Mouse (Mus musculus): ENCODE data around the gene Maml1. TPM values are rescaled to one million over a fixed set of nuclear protein-coding genes. Genes with fewer than 3 reads are reported as not detected.

Gene Maml1
- polyA plus RNA-seq, 1 experiment from 2014 or later: 3.0 TPM

- peaks cover 27% of the 10 kb centered on the region for H3K4me1 ChIP-seq (ENCODE audit: control insufficient read depth, insufficient read depth, low read length)
- H3K27me3 ChIP-seq (replicated peaks; ENCODE audit: control insufficient read depth, insufficient read depth, low read length): no peaks in the 10 kb centered on the region
- peak; percentile 91 for ATAC-seq
- H3K9ac ChIP-seq (ENCODE audit: low read depth, low read length): peak overlapping the region; percentile 98
- no peaks in the 10 kb centered on the region for H3K9me3 ChIP-seq (ENCODE audit: control insufficient read depth, low read length)
- peak overlapping the region; percentile 59 for H3K4me2 ChIP-seq (ENCODE audit: low read depth, low read length)
- peaks cover 21% of the 10 kb centered on the region for H3K36me3 ChIP-seq (ENCODE audit: control insufficient read depth, insufficient read depth, low read length)
- H3K4me3 ChIP-seq (ENCODE audit: low read length): peak overlapping the region; percentile 99
- under 1% methylated on average over 24 of the region's 24 CpGs for WGBS
- H3K27ac ChIP-seq (ENCODE audit: low read length): peak overlapping the region; percentile 99
Measured at GRCm38 (mm10) chr11:50210101-50210504, 82.0 kb downstream of the Maml1 start.

GRCm38 (mm10) chr11:50208039-50208438 is 84.1 kb downstream of the Maml1 start:
- Histone ChIP-seq H3K4me1 (ENCODE audit: control insufficient read depth, insufficient read depth, low read length) (peaks cover 21% of the 10 kb centered on the region), H3K27me3 (replicated peaks; ENCODE audit: control insufficient read depth, insufficient read depth, low read length) (no peaks in the 10 kb centered on the region), H3K36me3 (ENCODE audit: control insufficient read depth, insufficient read depth, low read length) (peaks cover 29% of the 10 kb centered on the region), H3K9me3 (ENCODE audit: control insufficient read depth, low read length) (no peaks in the 10 kb centered on the region), H3K4me3 (ENCODE audit: low read length) (no peak overlapping the region), H3K27ac (ENCODE audit: low read length) (no peak overlapping the region), H3K4me2 (ENCODE audit: low read depth, low read length) (no peak overlapping the region), H3K9ac (ENCODE audit: low read depth, low read length) (no peak overlapping the region)
- 94% methylated on average over 5 of the region's 5 CpGs for WGBS
- no peak for ATAC-seq

- Histone ChIP-seq H3K27ac (ENCODE audit: low read length) (no peak overlapping the region), H3K27me3 (replicated peaks; ENCODE audit: control insufficient read depth, insufficient read depth, low read length) (no peaks in the 10 kb centered on the region), H3K4me3 (ENCODE audit: low read length) (no peak overlapping the region), H3K4me2 (ENCODE audit: low read depth, low read length) (no peak overlapping the region), H3K9me3 (ENCODE audit: control insufficient read depth, low read length) (no peaks in the 10 kb centered on the region), H3K9ac (ENCODE audit: low read depth, low read length) (no peak overlapping the region), H3K4me1 (ENCODE audit: control insufficient read depth, insufficient read depth, low read length) (peaks cover 15% of the 10 kb centered on the region; the same call in 1 of the 2 replicates), H3K36me3 (ENCODE audit: control insufficient read depth, insufficient read depth, low read length) (peaks cover 33% of the 10 kb centered on the region)
- 96% methylated on average over 14 of the region's 14 CpGs for WGBS
- no peak for ATAC-seq
Measured at GRCm38 (mm10) chr11:50207344-50207743, 84.8 kb downstream of the Maml1 start.

- 77% methylated on average over 2 of the region's 2 CpGs for WGBS
Measured at GRCm38 (mm10) chr11:50206037-50206436, 86.1 kb downstream of the Maml1 start.

More at GRCm38 (mm10) chr11:50206037-50206436, 86.1 kb downstream of the Maml1 start:
- no peak overlapping the region for H3K27ac ChIP-seq (ENCODE audit: low read length)
- peaks cover 10% of the 10 kb centered on the region; the same call in 1 of the 2 replicates for H3K4me1 ChIP-seq (ENCODE audit: control insufficient read depth, insufficient read depth, low read length)
- H3K4me3 ChIP-seq (ENCODE audit: low read length): no peak overlapping the region
- H3K9me3 ChIP-seq (ENCODE audit: control insufficient read depth, low read length): no peaks in the 10 kb centered on the region
- no peak overlapping the region for H3K9ac ChIP-seq (ENCODE audit: low read depth, low read length)
- peaks cover 45% of the 10 kb centered on the region for H3K36me3 ChIP-seq (ENCODE audit: control insufficient read depth, insufficient read depth, low read length)
- no peaks in the 10 kb centered on the region for H3K27me3 ChIP-seq (replicated peaks; ENCODE audit: control insufficient read depth, insufficient read depth, low read length)
- H3K4me2 ChIP-seq (ENCODE audit: low read depth, low read length): no peak overlapping the region
- ATAC-seq: no peak

Small RNA genes lying within 50 kb of the gene (microRNA-seq; reads per million reads assigned to microRNA genes)
- gene Mir6919: not detected

Other genes with a start within 250 kb of the Maml1 start
- gene Tbc1d9b, start 160.9 kb downstream of the Maml1 start, polyA plus RNA-seq (2015; fragmentation: Nextera tagmentation; extraction: Ambion mirVana): 29.9 and 32.5 TPM in 2 replicates
- gene Mrnip, start 117.9 kb downstream of the Maml1 start, polyA plus RNA-seq (2015; fragmentation: Nextera tagmentation; extraction: Ambion mirVana): 10.3 and 12.4 TPM in 2 replicates
- gene Sqstm1, start 81.5 kb downstream of the Maml1 start, polyA plus RNA-seq (2015; fragmentation: Nextera tagmentation; extraction: Ambion mirVana): 193 and 196 TPM in 2 replicates
- 7.6 and 8.2 TPM in 2 replicates for gene Mgat4b, start 81.4 kb downstream of the Maml1 start, polyA plus RNA-seq (2015; fragmentation: Nextera tagmentation; extraction: Ambion mirVana)
- 4.3 and 5.1 TPM in 2 replicates for gene Ltc4s, start 53.7 kb downstream of the Maml1 start, polyA plus RNA-seq (2015; fragmentation: Nextera tagmentation; extraction: Ambion mirVana)
- gene Canx, start 33.4 kb upstream of the Maml1 start, polyA plus RNA-seq (2015; fragmentation: Nextera tagmentation; extraction: Ambion mirVana): 347 and 362 TPM in 2 replicates
- 0.20 and 0.21 TPM in 2 replicates for gene Cby3, start 62.2 kb upstream of the Maml1 start, polyA plus RNA-seq (2015; fragmentation: Nextera tagmentation; extraction: Ambion mirVana)
- 243 and 262 TPM in 2 replicates for gene Hnrnph1, start 84.7 kb upstream of the Maml1 start, polyA plus RNA-seq (2015; fragmentation: Nextera tagmentation; extraction: Ambion mirVana)
- gene Rufy1, start 138.8 kb upstream of the Maml1 start, polyA plus RNA-seq (2015; fragmentation: Nextera tagmentation; extraction: Ambion mirVana): 19.5 and 20.2 TPM in 2 replicates

All from intestine, embryonic 16.5 days (tissue).